Mouse (Mus musculus) ES-Bruce4 (cell line): Measurements from ENCODE around the gene Lsr.
"Not testable (repeated sequence)": the region's sequence is repeated elsewhere in the genome, so short reads cannot be mapped to it uniquely, and the experiment has no call there.

Source experiments
- CTCF ChIP-seq: IDR thresholded peaks from one replicate; pipeline ENCODE4 v1.8.1; 2011; ENCODE audit warnings: low read depth, low read length
- EP300 ChIP-seq: IDR thresholded peaks from 2 replicates; pipeline ENCODE4 v1.6.1; 2011; ENCODE audit warnings: low read depth, low read length; ENCODE audit not compliant: insufficient read depth
- POLR2A ChIP-seq: IDR thresholded peaks from one replicate; pipeline ENCODE4 v1.8.1; 2011; ENCODE audit warnings: low read length; ENCODE audit not compliant: insufficient read depth

DNA sequence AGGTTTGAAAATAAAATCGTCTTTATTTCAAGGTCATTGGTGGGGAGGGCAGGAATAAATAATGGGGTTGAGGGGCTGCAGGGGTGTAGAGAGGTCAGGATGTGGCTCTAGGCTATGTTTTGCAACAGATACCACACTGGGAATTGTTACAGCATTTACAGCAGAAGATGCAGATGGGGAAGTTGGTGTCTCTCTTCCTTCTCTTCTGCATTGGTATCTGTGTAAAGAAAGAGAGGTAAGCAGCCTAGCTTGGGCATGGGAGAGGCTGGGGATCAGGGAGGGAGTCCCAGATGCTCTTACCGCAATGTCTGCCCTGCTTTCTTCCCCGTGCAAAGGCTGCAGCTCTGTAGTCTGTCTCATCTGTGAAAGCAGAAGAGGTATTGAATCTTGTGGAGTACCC is 30.9 kb downstream of the Lsr start:
- TF ChIP-seq POLR2A, CTCF, EP300: not testable (repeated sequence)
